Mouse (Mus musculus) liver (tissue): ENCODE data around the gene Cln5.
A peak's percentile ranks its signal among the peaks of the same experiment; 100 is the strongest.

Experiments used
- DNase-seq: peaks from one replicate; pipeline ENCODE4 v3.0.0-alpha.2; 2020; ENCODE audit warnings: mixed read lengths

The Cln5 gene

DNA sequence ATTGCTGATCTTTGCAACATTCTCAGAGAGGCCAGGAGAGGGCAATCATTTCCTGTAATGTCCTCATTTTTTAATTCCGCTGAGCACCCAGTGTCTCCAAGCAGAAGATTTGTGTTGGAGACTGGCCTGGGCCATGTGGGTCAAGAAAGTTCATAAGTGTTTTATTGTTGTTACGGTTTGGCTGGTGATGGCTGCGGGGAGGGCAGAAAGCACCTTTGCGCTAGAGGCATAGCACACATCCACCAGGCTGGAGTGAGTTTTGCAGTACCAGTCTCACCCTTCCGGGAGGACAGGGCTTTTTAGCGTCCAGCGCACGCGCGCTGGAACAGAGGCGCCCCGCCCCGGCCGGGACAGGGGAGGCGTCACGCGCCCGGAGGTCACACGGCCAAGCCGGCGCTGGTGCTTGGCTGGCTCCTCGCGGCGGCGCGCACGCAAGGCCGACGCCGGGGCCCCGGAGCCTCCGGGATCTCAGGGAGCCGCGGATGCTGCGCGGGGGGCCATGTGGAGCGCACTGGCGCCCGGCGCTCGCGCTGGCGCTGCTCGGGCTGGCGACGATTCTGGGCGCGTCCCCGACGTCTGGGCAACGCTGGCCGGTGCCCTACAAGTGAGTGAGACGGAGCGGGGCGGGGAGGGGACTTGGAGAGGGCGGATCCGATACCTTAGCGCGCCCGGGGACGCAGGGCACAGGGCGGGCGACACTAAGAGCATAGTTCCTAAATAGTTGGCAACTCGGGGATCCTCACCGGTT lies at the start of gene Cln5:
TSS of gene Cln5 (plus strand) at position 353 of the 748 bp plus-strand sequence.
- peak; percentile 96 for DNase-seq

- DNase-seq = no peak
Measured at GRCm38 (mm10) chr14:103029203-103029602, 40.8 kb upstream of the Cln5 start.

- peak; percentile 22 for DNase-seq
Measured at GRCm38 (mm10) chr14:103033271-103033823, 36.7 kb upstream of the Cln5 start.

DNA sequence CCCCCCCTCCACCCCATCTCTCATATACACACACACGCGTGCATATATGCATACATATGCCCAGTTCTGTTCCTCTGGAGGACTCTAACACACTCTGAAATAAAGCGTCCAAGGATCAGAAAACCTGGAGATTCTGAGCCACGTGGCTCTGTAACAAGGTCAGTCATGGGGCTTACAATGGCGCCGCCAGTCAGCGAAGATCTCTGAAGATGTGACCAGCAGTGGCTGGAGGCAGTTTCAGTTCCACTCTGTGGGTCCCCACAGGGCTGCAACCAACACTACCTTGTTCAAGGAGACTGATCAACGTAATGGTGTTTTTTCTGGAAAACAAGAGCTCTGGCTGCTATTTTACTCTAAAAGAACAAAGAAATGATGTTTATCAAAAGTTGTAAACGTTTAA lies 35.9 kb upstream of the Cln5 start:
- no peak for DNase-seq

DNA sequence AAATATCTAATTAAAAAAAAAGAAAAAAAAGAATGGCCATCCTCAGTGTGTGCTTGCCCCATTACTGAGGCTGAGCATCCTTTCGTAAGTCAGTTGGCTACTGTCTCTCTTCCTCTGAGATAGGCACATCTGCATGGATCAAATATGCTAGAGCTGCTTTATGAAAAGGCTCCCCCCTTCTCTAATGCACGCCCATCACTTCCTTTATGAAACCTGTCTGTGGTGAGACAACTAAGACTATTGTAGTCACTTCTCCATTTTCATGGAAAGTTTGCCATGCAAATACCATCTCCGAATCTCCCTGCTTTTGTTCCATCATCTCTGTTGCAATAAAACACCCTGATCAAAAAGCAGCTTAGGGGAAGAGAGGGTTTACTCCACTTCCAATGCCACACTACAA lies 33.0 kb upstream of the Cln5 start:
- DNase-seq = no peak

DNA sequence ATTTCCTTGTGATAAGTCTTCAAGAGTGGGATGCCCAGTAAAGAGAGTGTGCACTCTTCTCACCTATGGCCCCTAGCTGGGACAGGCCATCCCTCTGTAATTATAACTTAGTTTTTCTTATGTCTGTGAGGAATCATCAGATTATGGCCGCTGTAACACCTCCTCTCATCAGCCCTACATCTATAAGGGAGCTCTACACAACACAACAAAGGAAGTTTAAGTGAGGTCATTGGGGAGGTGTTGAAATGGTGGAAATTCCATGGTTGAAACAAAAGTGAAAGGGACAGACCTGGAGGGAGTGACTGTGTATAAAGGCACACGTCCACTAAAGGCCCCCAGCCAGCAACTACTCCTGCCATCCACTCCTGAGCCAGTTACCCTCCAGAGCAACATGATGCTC lies 23.3 kb upstream of the Cln5 start, which contains the start of gene Acod1:
TSS of gene Acod1 (plus strand) at position 301 of the 400 bp plus-strand sequence.
- DNase-seq = no peak

GRCm38 (mm10) chr14:103048292-103049086 lies 21.5 kb upstream of the Cln5 start:
- no peak for DNase-seq

- DNase-seq = peak; percentile 83
Measured at GRCm38 (mm10) chr14:103051159-103051769, 18.8 kb upstream of the Cln5 start.

- no peak for DNase-seq
Measured at GRCm38 (mm10) chr14:103054731-103055130, 15.3 kb upstream of the Cln5 start.

GRCm38 (mm10) chr14:103056601-103057000 lies 13.4 kb upstream of the Cln5 start:
- DNase-seq = no peak

DNA sequence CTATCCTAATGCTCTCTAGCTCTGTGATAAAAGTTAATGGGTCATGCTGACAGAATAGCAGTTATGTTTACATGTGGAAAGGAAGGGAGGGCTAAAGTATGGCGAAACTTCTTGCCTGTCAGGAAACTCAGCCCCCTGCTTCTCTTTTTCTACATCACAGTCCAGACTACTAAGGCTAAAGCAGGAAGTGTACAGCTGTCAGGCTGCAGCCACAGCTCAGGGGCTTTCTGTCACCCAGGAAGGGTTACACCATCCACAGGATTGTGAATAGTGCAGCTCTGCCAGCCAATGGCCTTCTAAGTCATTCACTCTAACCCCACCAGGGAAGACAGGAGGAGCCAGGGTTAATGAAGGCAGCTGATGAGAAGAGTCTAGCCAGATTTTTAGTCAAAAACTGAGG lies 11.0 kb upstream of the Cln5 start:
- no peak for DNase-seq

DNA sequence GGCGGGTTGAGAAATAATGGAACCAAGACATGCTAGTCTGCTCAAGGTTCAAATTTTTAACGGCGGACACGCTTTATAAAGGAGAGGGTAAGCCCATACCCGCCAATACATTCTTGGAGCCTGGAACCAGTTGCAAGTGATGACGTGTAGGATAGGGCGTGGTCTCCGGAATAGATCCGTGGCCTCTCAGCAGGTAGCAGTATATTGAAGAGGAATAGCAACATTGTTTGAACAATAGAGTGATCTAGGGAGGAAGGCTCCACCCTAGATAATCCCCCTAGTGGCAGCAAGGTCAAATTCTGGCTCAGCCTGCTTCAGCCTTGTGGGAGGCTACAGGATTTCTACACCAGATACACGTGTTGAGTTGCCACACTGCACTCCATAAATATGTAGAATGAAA lies 10.5 kb upstream of the Cln5 start:
- no peak for DNase-seq

DNA sequence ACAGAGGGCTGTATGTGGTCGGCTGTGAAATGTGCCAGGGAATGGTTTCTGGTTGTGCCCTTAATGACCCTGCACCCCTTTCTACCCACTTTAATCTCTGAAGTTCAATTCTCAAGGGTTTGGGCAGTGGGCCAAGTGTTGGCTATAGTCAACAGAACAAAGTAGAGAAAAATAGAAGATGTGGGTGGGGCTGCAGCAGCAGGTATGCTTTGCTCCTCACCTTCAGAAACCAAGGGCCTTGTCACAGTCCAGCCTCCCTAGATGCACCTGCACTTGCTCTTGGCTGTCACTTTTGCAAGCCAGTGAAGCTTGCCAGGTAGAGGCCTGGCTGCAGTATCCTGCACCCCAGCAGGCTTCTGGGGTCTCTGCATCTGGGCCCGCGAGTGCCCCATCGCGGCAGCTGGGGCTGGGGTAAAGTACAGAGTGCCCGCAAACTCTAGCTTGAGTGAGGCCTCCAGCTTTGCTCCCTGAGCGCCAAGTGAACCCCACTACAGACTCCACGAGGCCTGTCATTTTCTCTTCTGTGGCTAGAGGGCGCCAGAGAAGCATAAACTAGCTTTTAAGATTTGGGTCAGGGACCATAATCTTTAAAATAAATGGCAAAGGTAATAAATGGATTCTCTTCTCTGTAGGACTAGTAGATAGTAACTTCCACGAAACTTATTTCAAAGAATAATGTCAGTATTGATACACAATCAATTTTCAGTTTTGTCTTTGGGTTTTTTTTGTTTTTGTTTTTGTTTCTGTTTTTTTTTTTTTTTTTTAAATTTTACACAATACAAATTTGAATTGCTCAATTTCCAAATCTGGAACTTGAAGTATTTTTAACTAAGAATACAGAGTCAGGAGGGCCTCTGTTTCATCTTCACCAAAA lies 4.5 kb upstream of the Cln5 start:
- DNase-seq = peak; percentile 83

DNA sequence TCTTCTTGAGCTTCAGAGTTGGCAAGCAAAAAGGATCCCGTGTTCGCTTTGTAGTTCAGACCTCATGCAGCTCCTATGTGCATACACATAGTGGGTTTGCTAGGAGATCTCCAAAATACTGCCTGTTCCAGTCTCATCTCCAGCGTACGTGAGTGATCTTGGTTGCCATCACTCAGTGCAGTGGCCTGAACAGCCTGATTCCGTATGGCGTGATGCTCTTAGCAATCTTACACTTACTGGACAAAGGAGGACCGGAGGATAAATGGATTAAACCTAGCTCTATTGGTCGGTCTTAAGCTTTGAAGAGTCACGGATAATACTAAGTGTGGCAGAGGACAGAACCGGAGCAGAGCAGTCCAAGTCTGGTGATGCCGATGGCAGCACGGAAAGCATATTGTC lies 552 bp upstream of the Cln5 start:
- no peak for DNase-seq

- DNase-seq = peak; percentile 40
Measured at GRCm38 (mm10) chr14:103070790-103071189, 774 bp downstream of the Cln5 start.

DNA sequence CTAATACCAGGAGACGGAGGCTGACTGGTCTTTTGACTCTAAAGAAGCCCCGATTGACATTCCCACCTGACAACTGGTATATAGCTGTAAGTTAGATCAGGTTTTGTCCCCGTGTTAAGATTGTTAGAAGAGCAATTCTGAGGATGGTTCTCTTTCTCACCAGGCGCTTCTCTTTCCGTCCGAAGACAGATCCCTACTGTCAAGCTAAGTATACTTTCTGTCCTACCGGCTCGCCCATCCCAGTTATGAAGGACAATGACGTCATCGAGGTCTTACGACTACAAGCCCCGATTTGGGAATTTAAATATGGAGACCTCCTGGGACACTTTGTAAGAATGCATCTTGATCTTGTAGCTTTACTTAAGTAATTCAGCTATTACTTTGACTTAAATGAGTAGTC lies 1.5 kb downstream of the Cln5 start:
- no peak for DNase-seq

DNA sequence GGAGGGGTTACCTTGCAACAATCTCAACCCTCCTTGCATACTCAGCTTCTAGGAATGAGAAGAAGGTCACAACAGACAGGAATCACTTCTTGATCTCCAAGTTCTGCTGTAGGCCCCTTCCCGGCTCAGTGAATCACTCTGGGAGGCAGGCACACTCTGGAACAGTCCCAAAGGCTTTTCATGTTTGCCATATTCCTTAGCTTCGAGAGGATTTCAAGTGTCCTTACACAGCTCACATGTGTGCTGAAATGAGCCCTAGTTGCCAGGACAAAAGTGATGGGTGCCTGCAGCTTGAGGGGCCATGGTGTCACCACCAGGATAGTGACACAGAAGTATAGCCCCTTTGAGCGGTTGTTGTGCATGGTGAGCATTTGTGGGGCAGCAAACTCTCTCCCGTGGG lies 2.7 kb downstream of the Cln5 start:
- DNase-seq = no peak

- DNase-seq = no peak
Measured at GRCm38 (mm10) chr14:103073825-103074224, 3.8 kb downstream of the Cln5 start.

- no peak for DNase-seq
Measured at GRCm38 (mm10) chr14:103075166-103075565, 5.2 kb downstream of the Cln5 start.

DNA sequence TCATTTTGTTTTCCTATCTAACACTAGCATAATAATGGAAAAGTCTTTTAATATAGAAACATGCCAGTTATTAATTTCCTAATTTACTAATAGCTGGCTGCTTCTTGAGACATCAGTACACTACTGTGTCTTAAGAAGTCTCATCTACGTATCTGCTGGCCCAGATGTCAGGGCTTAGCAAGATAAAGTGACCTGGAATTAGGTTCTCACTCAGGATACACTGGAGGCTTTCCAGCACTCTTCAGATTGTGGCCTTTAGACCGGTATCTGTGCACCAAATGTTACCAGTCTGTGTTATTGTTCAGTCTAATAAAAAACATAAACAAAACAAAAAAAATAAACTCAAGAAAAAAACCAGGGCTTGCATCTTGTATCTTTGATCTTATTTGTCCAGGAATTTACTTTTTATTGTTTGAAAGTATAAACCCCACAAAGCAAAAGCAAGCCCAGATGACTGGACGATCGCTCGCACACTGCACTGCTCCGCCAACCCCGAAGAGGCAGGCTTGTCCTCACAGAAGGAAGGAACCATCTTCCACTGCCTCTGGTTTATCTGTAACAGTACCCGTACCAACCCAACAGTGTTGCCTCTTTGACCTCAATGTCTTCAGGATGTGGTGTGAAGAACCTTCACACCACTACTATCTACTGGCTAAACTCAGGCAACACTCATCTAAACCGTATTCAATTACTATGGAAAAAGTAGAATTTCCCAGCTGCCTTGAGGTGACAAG lies 7.4 kb downstream of the Cln5 start:
- no peak for DNase-seq
